ENCODE assay signal across 9 mouse cellular contexts in genomic region chr3:109309317-109310265, GRCm38 (mm10). TPM values are rescaled to one million over a fixed set of nuclear protein-coding genes. Genes with fewer than 3 reads are reported as not detected.
DNase-seq lines count a peak whose midpoint lies in the region; ATAC-seq and TF ChIP-seq lines count a peak whose summit lies in the region.
"Had no signal": no experiment of that assay in that cellular context is flagged by ENCODE, and none has a peak within 500 bp of the region (broad histone marks: within the 10 kb centered on the region; RNA-seq: fewer than 3 reads in every experiment).

No protein-coding gene starts in this region.

- ATAC-seq in hindbrain, postnatal 0 days: no peak

- no peaks in the 10 kb centered on the region for H3K36me3 ChIP-seq in hindbrain, embryonic 10.5 days
- H3K36me3 ChIP-seq in hindbrain, postnatal 0 days (ENCODE audit: insufficient read depth, low read length): no peaks in the 10 kb centered on the region

- 88% methylated on average over 18 of the region's 18 CpGs for WGBS in hindbrain, embryonic 10.5 days
- WGBS in hindbrain, postnatal 0 days: 83% methylated on average over 18 of the region's 18 CpGs

- 0 out of 2 replicates have a peak, but pooled peaks cover 3% of the 10 kb centered on the region for H3K4me1 ChIP-seq in hindbrain, embryonic 10.5 days (replicated peaks)
- no peaks in the 10 kb centered on the region for H3K4me1 ChIP-seq in hindbrain, postnatal 0 days (ENCODE audit: insufficient read depth, low read length)

- no peaks in the 10 kb centered on the region for H3K27me3 ChIP-seq in hindbrain, embryonic 10.5 days (ENCODE audit: insufficient read depth, poor library complexity, severe bottlenecking)
- no peaks in the 10 kb centered on the region for H3K27me3 ChIP-seq in hindbrain, postnatal 0 days (ENCODE audit: insufficient read depth, low read length)
- H3K27me3 ChIP-seq: CH12.LX had no signal

- no peak overlapping the region for H3K9ac ChIP-seq in hindbrain, postnatal 0 days (replicated peaks; ENCODE audit: low read length)

- H3K4me2 ChIP-seq in hindbrain, postnatal 0 days (ENCODE audit: low read depth, low read length): no peak overlapping the region

- intact Hi-C loops in gastrocnemius, adult 2 months (cut with DNase I): no loop called here
- intact Hi-C loops in heart, postnatal 36 days (cut with DNase I): loop anchor here (5.0 kb wide), 1 partner anchor 107 kb away; no protein-coding TSS in a partner anchor

- no peak for TF ChIP-seq CTCF in hindbrain, postnatal 0 days (IDR thresholded peaks at IDR 0.05; ENCODE audit: low read depth)
- no peak for TF ChIP-seq CTCF in gastrocnemius, adult 2 months (IDR thresholded peaks at IDR 0.05)

- no peaks in the 10 kb centered on the region for H3K9me3 ChIP-seq in hindbrain, embryonic 10.5 days
- H3K9me3 ChIP-seq in hindbrain, postnatal 0 days (ENCODE audit: low read length): no peaks in the 10 kb centered on the region

- H3K27ac ChIP-seq in hindbrain, embryonic 10.5 days: 0 out of 2 replicates have a peak overlapping the region, but pooled peaks have one; percentile 18
- H3K27ac ChIP-seq in hindbrain, postnatal 0 days: no peak overlapping the region
- H3K27ac ChIP-seq in gastrocnemius, adult 2 months: peak overlapping the region; percentile 16

- no peak overlapping the region for H3K4me3 ChIP-seq in hindbrain, embryonic 10.5 days
- no peak overlapping the region for H3K4me3 ChIP-seq in hindbrain, postnatal 0 days (ENCODE audit: low read length)
- H3K4me3 ChIP-seq in gastrocnemius, adult 2 months: no peak overlapping the region

- DNase-seq in hindbrain, embryonic 10.5 days (ENCODE audit: low spot score): no peak
- no peak for DNase-seq in hindbrain, postnatal 0 days (ENCODE audit: low spot score)
- DNase-seq in gastrocnemius, adult 2 months: peak; percentile 59
- DNase-seq in heart, postnatal 36 days: peak; percentile 63 to 67
- DNase-seq in lung, postnatal 10 days: peak; percentile 31
- DNase-seq in left cerebral cortex, adult 18-20 months (ENCODE audit: low spot score in 2 of 2): no peak
- no peak for DNase-seq in retina, embryonic 14.5 days (ENCODE audit: low spot score)
- no peak for DNase-seq in cerebellum, postnatal 25 days

RNA-seq across cellular contexts. Expression of gene Vav3, which starts 30.9 kb away (rescaled TPM):
- polyA plus RNA-seq in hindbrain, embryonic 10.5 days (2016; fragmentation: Nextera tagmentation; extraction: Ambion mirVana): 8.9 and 12.2 TPM in 2 replicates
- total RNA-seq in hindbrain, postnatal 0 days (2014; rRNA removed): 7.3 and 10.1 TPM in 2 replicates
- 6.7 and 8.2 TPM in 2 replicates for polyA plus RNA-seq in hindbrain, postnatal 0 days (2015; fragmentation: Nextera tagmentation; extraction: Ambion mirVana)
- total RNA-seq in gastrocnemius, adult 2 months (2021): 1 to 10 TPM in 1 of 2 experiments, under 1 TPM in 1; 0.94 to 2.6 TPM
- 1 to 10 TPM; 5.9 to 6.4 TPM for total RNA-seq in heart, postnatal 36 days (2021)
- total RNA-seq in left cerebral cortex, adult 18-20 months (2021): 1 to 10 TPM; 5.3 to 6.6 TPM

Comparison
In these comparisons a context has a peak if more than half of its experiments do, and no peak if none do; other contexts are left out.
1. DNase-seq: peak in gastrocnemius, adult 2 months (single experiment), heart, postnatal 36 days (2 of 2) and lung, postnatal 10 days (single experiment); none in hindbrain, embryonic 10.5 days (single experiment), hindbrain, postnatal 0 days (single experiment), left cerebral cortex, adult 18-20 months (0 of 2), retina, embryonic 14.5 days (single experiment) and cerebellum, postnatal 25 days (0 of 2).